Mouse (Mus musculus) splenic B cell, adult 2 months (primary cell): ENCODE data around the gene Gm20388.
A peak's percentile ranks its signal among the peaks of the same experiment; 100 is the strongest.

ENCODE experiments used
- DNase-seq: peaks from one replicate; pipeline ENCODE4 v3.0.0-alpha.2; 2011; ENCODE audit warnings: low read depth, low spot score
- H3K27me3 ChIP-seq: 2 replicates; pipeline ENCODE4 v1.6.1; 2012; ENCODE audit warnings: mild to moderate bottlenecking, low read length, moderate library complexity, mixed read lengths; ENCODE audit not compliant: control insufficient read depth, poor library complexity, insufficient read depth, severe bottlenecking
- H3K36me3 ChIP-seq: 2 replicates; pipeline ENCODE4 v1.6.1; 2012; ENCODE audit warnings: mild to moderate bottlenecking, low read length, moderate library complexity, mixed read lengths; ENCODE audit not compliant: control insufficient read depth, poor library complexity, insufficient read depth, severe bottlenecking

Gm20388 gene

GRCm38 (mm10) chr8:122280588-122281316 is 2370.1 kb downstream of the Gm20388 start:
- DNase-seq: peak; percentile 36
- Histone ChIP-seq H3K27me3 (no peaks in the 10 kb centered on the region), H3K36me3 (no peaks in the 10 kb centered on the region)

- peak; percentile 99 for DNase-seq
- Histone ChIP-seq H3K27me3 (no peaks in the 10 kb centered on the region), H3K36me3 (no peaks in the 10 kb centered on the region)
Measured at GRCm38 (mm10) chr8:122281317-122282034, 2370.8 kb downstream of the Gm20388 start.

DNA sequence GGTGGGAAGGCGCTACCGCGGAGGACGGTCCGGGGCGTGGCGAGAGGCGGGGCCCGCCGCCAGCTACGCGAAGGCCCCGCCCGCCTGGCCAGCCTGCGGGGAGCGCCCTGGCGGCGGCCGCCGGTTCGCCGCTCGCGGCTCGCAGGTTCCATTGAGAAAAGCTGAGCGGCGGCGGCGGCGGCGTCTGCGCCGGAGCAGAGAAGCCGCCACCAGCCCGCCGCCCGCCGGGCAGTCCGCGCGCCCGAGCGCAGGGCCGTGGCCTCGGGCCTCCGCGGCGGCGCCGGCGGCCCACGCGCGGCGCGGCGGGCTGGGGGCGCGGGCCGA is 2371.4 kb downstream of the Gm20388 start, which contains the start of gene Zfpm1:
Gene Zfpm1, plus strand, starts transcription at position 107 of the 324 bp plus-strand sequence.
- no peak for DNase-seq
- Histone ChIP-seq H3K27me3 (no peaks in the 10 kb centered on the region), H3K36me3 (no peaks in the 10 kb centered on the region)

- peak; percentile 39 for DNase-seq
- Histone ChIP-seq H3K36me3 (no peaks in the 10 kb centered on the region), H3K27me3 (no peaks in the 10 kb centered on the region)
Measured at GRCm38 (mm10) chr8:122282501-122283355, 2372.1 kb downstream of the Gm20388 start.

DNA sequence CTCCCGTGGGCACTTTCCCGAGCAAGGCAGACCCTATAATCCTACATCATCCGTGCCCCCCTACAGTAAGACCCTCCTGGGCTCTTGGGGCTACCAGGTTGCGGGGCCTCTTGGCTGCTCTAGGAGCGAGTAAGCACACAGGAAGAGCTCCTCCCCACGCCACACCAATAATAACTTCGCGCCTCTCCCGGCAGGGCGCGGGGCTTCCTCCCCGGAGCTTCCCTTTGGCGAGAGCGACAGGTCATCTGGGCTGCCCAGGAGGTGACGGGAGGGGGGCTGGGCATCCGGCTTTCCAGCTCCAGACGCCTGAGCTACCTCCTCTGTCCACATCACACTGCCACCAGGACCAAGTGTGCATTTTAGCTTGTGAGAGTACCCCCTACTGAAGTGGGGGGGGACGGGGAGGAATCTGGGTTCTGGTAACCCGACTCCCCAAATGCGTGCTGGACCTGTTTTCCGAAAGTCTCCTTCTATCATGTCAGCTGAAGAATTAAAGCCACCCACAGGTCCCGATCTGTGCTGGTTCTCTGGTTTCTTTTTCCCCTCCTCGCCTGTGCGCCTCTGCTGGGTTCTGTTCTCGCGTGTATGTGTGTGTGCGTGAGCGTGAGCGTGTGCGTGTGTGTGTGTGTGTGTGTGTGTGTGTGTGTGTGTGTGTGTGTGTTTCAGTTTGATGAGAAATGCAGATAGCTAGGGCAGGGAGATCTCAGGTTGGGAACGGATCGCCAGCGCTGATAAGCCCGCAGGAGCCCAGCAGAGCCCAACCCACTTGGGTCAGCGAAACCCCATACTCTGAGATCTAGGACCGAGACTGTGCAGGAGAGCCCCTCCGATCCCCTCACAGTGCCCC is 2372.9 kb downstream of the Gm20388 start:
- peak; percentile 60 for DNase-seq
- no peaks in the 10 kb centered on the region for H3K36me3 ChIP-seq
- H3K27me3 ChIP-seq: no peaks in the 10 kb centered on the region

GRCm38 (mm10) chr8:122284203-122284658 is 2373.6 kb downstream of the Gm20388 start:
- peak; percentile 73 for DNase-seq
- H3K27me3 ChIP-seq: no peaks in the 10 kb centered on the region
- no peaks in the 10 kb centered on the region for H3K36me3 ChIP-seq

DNA sequence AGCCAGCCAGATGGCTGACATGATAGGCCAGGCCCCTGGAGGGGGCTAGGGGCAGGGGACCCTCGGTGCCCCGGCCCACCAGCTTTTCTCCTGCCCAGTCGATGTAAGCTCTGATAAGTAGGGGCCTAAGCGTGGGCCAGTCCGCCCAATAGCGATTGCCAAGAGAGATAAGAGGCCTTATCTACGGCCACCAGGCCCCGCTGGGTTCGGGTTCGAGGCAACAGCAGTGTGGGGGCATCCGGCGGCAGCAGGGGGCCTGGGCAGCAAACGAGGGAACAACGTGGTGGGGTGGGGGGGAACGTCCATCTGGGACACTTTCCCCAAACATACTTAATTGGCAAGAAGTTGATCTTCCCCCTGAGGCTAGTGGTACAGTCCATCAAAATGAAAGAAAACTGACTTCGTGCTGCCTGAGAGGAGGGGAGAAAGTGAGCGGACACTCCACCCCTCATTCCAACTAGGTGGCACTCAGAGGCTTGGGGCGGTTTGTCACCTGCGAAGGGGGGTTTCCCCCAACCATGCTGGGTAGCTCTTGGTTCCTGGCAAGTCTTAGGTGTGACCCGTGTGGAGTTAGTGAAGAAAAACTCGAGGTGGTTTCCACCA is 2374.1 kb downstream of the Gm20388 start:
- H3K27me3 ChIP-seq: no peaks in the 10 kb centered on the region
- H3K36me3 ChIP-seq: no peaks in the 10 kb centered on the region
- DNase-seq: peak; percentile 79

GRCm38 (mm10) chr8:122285727-122286126 is 2375.1 kb downstream of the Gm20388 start:
- Histone ChIP-seq H3K36me3 (no peaks in the 10 kb centered on the region), H3K27me3 (no peaks in the 10 kb centered on the region)
- peak; percentile 84 for DNase-seq

- no peak for DNase-seq
- Histone ChIP-seq H3K27me3 (no peaks in the 10 kb centered on the region), H3K36me3 (no peaks in the 10 kb centered on the region)
Measured at GRCm38 (mm10) chr8:122286899-122287298, 2376.3 kb downstream of the Gm20388 start.

GRCm38 (mm10) chr8:122287742-122288141 is 2377.1 kb downstream of the Gm20388 start:
- Histone ChIP-seq H3K36me3 (no peaks in the 10 kb centered on the region), H3K27me3 (no peaks in the 10 kb centered on the region)
- DNase-seq: no peak

DNA sequence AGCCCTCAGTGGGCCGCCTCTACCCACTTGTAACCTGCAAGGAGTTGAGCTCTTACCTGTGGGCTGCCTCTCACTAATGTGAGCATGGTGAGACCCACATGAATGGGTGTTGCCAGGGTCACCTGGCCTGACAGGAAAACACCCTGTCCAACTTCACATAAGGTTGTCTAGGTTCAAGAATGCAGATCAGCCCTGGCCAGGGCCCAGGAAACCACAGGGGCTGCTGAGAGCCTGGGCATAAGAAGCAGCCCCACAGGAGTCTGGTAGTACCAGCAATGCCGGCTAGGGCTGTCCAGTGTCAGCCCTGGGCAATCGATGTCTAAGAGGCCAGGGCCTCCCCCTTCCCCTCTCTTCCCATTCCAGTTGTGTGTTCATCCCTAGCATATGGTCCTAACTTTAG is 2377.7 kb downstream of the Gm20388 start:
- Histone ChIP-seq H3K27me3 (no peaks in the 10 kb centered on the region), H3K36me3 (no peaks in the 10 kb centered on the region)
- DNase-seq: no peak

DNA sequence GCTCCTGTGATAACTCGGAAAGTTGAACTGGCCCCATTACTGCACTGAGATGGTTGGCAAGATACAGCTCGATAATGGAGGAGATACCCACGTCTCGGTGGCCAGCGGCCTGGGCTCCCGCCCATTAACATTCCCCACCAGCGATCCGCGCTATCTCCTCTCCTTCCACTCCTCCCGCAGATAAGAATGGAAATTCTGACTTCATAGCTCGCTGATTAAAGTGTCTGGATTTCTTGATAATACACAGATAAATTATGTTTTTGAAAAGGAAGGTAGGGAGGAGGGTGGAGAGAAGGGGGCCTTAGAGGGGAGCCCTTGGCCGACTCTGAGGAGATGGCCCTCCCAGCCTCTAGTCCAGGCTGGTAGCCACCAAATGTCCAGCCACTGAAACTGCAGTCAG is 2380.4 kb downstream of the Gm20388 start:
- DNase-seq: no peak
- no peaks in the 10 kb centered on the region for H3K27me3 ChIP-seq
- no peaks in the 10 kb centered on the region for H3K36me3 ChIP-seq

DNA sequence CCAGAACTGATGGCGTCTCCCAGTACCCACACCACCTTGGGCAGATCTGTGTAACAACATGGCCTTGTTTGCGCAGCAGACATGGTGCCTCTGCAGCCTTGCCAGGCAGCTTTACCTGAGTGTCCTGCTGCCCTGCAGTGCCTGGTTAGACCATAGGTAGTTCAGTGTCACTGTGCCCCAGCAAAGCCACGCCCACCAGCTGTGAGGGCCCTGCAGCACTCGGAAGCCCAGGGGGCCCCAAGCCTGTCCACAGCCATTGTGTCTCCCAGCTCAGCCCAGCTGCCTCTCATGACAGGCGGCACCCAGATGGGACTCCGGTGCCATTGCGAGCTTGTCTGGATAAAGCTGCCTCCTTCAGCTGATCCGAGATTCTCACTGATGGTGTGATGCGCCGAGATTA is 2380.9 kb downstream of the Gm20388 start:
- DNase-seq: no peak
- H3K27me3 ChIP-seq: no peaks in the 10 kb centered on the region
- no peaks in the 10 kb centered on the region for H3K36me3 ChIP-seq

- no peak for DNase-seq
- Histone ChIP-seq H3K27me3 (no peaks in the 10 kb centered on the region), H3K36me3 (no peaks in the 10 kb centered on the region)
Measured at GRCm38 (mm10) chr8:122293484-122293883, 2382.8 kb downstream of the Gm20388 start.
